Mouse (Mus musculus) bone marrow macrophage, adult 2 months (primary cell): Measurements from ENCODE around the gene Bfar.

Experiments
- CTCF ChIP-seq: IDR thresholded peaks from 2 replicates; pipeline ENCODE4 v1.5.1; 2012; ENCODE audit warnings: low read depth, mild to moderate bottlenecking, low read length, moderate library complexity
- POLR2A ChIP-seq: IDR thresholded peaks from 2 replicates; pipeline ENCODE4 v1.6.1; 2012; ENCODE audit warnings: mild to moderate bottlenecking, low read depth, low read length, borderline replicate concordance

DNA sequence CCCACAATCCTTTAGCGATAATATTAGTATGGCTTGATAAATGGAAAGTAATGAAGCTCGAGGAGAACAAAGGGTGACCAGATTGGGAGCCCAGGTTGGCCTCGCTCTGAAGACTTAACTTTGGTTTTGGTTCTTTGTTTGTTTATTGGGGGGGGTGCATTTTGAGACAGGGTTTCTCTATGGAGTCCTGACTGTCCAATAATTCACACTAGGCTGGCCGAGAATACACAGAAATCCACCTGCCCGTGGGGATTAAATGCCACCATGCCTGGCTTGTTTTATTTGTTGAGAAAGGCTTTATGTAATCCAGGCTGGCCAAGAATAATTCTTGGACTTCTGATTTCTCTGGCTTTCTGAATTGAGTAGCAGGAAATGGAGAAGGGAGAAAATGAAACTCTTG, 1.5 kb downstream of the Bfar start:
- TF ChIP-seq POLR2A (no peak), CTCF (no peak)
